Mouse (Mus musculus) skeletal muscle tissue, postnatal 0 days (tissue): ENCODE measurements around the gene Synj1. TPM values are rescaled to one million over a fixed set of nuclear protein-coding genes. Genes with fewer than 3 reads are reported as not detected.

ENCODE experiments used
- microRNA-seq, 2 experiments: library from miRNA; unstranded; fragments of <30 nt; microRNA quantifications; one replicate each; pipeline ENCODE4; 2016
- polyA plus RNA-seq: library from polyadenylated mRNA; unstranded; fragments of >200 nt; fragmentation: Nextera tagmentation; extraction: Ambion mirVana; gene quantifications from 2 replicates; pipeline ENCODE4 v1.2.1, GENCODE M21; 2015

Gene Synj1
- 4.3 and 4.9 TPM in 2 replicates for polyA plus RNA-seq

DNA sequence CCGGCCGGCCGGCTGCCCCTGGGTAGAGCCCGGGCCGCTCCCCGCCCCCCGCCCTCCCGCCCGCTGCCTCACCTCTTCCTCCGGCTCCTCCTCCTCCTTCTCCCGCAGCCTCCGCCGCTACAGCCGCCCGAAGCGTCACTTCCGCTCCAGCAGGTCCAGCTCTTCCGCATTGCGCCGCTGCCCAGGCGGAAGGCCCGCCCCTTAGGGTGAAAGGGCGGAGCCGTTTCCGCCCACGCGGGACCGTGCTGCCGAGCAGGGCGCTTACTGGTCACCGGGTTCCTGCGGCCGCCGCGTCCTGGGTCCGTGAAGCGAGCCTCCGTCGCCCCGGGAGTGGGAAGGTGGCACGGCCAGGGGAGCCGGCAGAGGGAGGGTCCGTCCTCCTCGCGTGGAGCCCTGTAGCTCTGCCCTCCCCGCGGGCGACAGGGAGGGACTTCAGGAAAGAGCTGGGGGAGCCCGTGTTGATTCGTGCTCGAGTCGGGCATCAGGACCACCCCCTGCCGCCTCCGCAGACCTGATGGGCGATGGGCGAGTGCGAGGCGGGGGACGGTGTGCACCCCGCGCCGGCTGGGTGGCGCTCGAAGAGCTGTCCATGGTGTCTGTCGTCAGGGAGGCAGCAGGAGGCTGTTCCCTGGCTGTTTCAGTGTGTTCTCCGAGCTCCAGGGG, at the start of gene Synj1:
Synj1 (minus strand) TSS at position 288 of the 663 bp plus-strand sequence.

DNA sequence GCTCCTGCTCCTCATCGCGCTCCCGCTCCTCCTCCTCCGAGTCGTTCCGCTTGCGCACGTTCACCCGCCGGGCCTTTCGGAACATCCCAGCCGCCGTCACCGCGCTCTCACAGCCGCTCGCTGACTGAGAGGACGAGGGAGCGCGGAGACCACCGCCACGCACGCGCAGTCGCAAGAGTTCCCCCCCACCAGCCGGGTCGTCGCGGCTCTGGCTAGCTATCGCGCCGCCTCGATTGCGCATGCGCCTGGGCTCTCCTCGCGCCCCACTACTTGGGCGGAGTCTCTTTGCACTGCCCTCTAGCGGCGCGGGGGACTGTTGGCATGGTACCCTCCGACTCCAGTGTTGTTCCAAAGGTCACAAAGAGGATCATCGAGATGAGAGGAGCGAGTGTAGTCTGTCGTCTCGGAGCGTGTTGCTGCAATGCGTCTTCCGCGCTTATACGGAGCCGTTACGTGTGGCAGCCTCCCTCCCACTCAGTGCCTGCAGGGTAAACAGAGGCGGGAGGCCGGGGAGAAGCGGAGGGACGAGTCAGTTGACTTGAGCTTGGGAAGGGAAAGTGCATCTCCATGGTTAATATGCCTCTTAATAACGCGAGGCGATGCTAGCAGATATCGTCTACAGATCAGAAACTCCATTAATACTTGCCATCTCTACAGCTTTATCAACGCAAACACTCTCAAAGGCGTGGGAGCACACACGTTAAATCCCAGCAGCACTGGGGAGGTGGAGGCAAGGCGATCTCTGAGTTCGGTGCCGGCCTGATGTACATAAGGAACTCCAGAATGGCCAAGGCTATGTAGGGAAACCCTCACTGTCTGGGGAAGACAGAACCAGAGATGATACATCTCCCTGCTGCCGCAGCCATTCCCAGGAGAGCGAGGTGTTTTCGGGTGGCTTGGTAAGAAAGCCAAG, 33.4 kb upstream of the Synj1 start, which contains the start of gene Paxbp1:
Paxbp1 (minus strand) TSS at position 274 of the 913 bp plus-strand sequence.

DNA sequence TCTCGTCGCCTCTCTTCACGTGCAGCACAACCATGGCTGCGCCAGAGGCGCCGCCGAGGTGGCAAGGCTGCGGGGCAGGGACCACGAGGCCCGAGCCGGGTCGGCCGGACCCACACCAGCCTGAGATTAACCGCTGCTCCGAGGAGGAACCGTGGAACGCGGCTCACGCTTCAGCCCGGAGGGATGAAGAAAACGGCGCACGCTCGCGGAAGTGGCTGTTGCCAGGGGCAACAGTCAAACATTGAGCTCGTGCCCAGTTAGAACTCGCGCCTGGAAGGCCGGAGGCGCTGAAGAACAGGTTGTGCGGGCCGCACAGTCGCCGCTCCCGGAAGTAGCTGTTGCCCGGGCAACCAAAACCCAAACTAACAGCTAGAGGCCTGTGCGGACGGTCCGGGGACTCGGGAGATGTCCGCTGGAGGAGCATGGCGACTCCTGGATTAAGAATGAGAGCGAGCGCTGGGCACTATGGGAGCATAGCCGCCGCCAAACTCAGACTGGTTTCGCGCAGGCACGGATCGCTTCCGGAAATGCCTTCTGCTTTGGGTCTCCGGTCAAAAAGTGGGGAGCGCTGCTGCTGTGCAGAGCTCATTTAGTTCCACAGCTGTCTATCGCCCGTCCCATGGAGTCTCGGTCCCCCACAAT, 76.3 kb downstream of the Synj1 start, which contains the start of gene Cfap298:
Cfap298 (minus strand) TSS at position 428 of the 642 bp plus-strand sequence.

Small RNA genes within 50 kb of the gene (microRNA-seq; reads per million reads assigned to microRNA genes)
- gene Gm22933: 0 reads per million in 2 experiments

Other genes with a start within 250 kb of the Synj1 start
- 2.0 and 2.7 TPM in 2 replicates for gene Urb1, start 200.9 kb downstream of the Synj1 start, polyA plus RNA-seq
- 0.55 and 0.63 TPM in 2 replicates for gene Eva1c, start 184.6 kb downstream of the Synj1 start, polyA plus RNA-seq
- 23.9 and 27.1 TPM in 2 replicates for gene Cfap298, start 76.2 kb downstream of the Synj1 start, polyA plus RNA-seq
- 16.3 and 17.2 TPM in 2 replicates for gene Paxbp1, start 33.2 kb upstream of the Synj1 start, polyA plus RNA-seq
- gene 4932438H23Rik, start 83.8 kb upstream of the Synj1 start, polyA plus RNA-seq: 1.3 and 1.6 TPM in 2 replicates
- gene Olig2, start 214.1 kb upstream of the Synj1 start, polyA plus RNA-seq: not detected in 2 replicates